Mouse (Mus musculus) heart, embryonic 14.5 days (tissue): ENCODE measurements around the gene Ptgs1. TPM values are rescaled to one million over a fixed set of nuclear protein-coding genes. Genes with fewer than 3 reads are reported as not detected.

Experiments used
- ATAC-seq: fragments of 200-750 bp; cut with Nextera tagmentation; 2 replicates; pipeline ENCODE4 v1.8.0; 2017; ENCODE audit warnings: low read depth, moderate TSS enrichment; ENCODE audit not compliant: insufficient number of reproducible peaks, insufficient read depth, low FRiP score
- H3K27ac ChIP-seq, 2 experiments: fragments of 200-500 bp in 1 of 2; fragments of 300-500 bp in 1 of 2; sonication (generic) in 1 of 2; replicated peaks in 1 of 2; 2 replicates each; pipeline ENCODE4 v1.5.1; 2012 to 2014; ENCODE audit warnings: low read depth in 2 of 2, low read length in 2 of 2, control low read depth in 1 of 2, mild to moderate bottlenecking in 1 of 2, mixed read lengths in 1 of 2; ENCODE audit not compliant: control insufficient read depth in 1 of 2, insufficient read depth in 1 of 2
- H3K27me3 ChIP-seq: fragments of 300-500 bp; sonication (generic); 2 replicates; pipeline ENCODE4 v1.6.1; 2014; ENCODE audit warnings: mild to moderate bottlenecking, low read length, control low read depth; ENCODE audit not compliant: control insufficient read depth, insufficient read depth
- H3K36me3 ChIP-seq: fragments of 300-500 bp; sonication (generic); 2 replicates; pipeline ENCODE4 v1.6.1; 2014; ENCODE audit warnings: mild to moderate bottlenecking, control low read depth, low read length, mixed read lengths; ENCODE audit not compliant: control insufficient read depth, insufficient read depth
- H3K4me1 ChIP-seq, 2 experiments: fragments of 200-500 bp in 1 of 2; fragments of 300-500 bp in 1 of 2; sonication (generic) in 1 of 2; 2 replicates each; pipeline ENCODE4 v1.6.1; 2012 to 2014; ENCODE audit warnings: low read length in 2 of 2, control low read depth in 1 of 2, mixed read lengths in 1 of 2; ENCODE audit not compliant: control insufficient read depth in 2 of 2, insufficient read depth in 2 of 2
- H3K4me2 ChIP-seq: fragments of 300-500 bp; sonication (generic); 2 replicates; pipeline ENCODE4 v1.6.1; 2014; ENCODE audit warnings: mild to moderate bottlenecking, low read length
- H3K4me3 ChIP-seq, 2 experiments: fragments of 200-500 bp in 1 of 2; fragments of 300-500 bp in 1 of 2; sonication (generic) in 1 of 2; 2 replicates each; pipeline ENCODE4 v1.5.1; 2012 to 2014; ENCODE audit warnings: low read length in 2 of 2, mild to moderate bottlenecking in 2 of 2, control low read depth in 1 of 2, low read depth in 1 of 2, moderate library complexity in 1 of 2; ENCODE audit not compliant: control insufficient read depth in 1 of 2, insufficient read depth in 1 of 2
- H3K9ac ChIP-seq: fragments of 300-500 bp; sonication (generic); 2 replicates; pipeline ENCODE4 v1.6.1; 2014; ENCODE audit warnings: mild to moderate bottlenecking, low read length
- H3K9me3 ChIP-seq: fragments of 300-500 bp; sonication (generic); 2 replicates; pipeline ENCODE4 v1.6.1; 2016; ENCODE audit warnings: low read length, control low read depth; ENCODE audit not compliant: control insufficient read depth
- WGBS: fragments of 180-500 bp; shearing (Covaris S2); extraction: QIAGEN DNeasy Blood & Tissue Kit; methylation state at CpG from one replicate; pipeline ENCODE4 v1.1.7; 2014; 5-methylcytosine and 5-hydroxymethylcytosine counted together
- polyA plus RNA-seq: library from polyadenylated mRNA; unstranded; fragments of >200 nt; fragmentation: Nextera tagmentation; extraction: Ambion mirVana; gene quantifications from 2 replicates; pipeline ENCODE4 v1.2.1, GENCODE M21; 2014

Ptgs1 gene
- polyA plus RNA-seq, 1 experiment from 2014 or later: 31.0 TPM

- Histone ChIP-seq H3K27ac (peak overlapping the region in 1 of 2 experiments; percentile 70; a peak in 2 of 4 replicates), H3K4me1 (peaks cover 31 to 37% of the 10 kb centered on the region in 2 experiments), H3K4me3 (no peak overlapping the region), H3K9me3 (no peaks in the 10 kb centered on the region), H3K27me3 (no peaks in the 10 kb centered on the region), H3K36me3 (peaks cover 10% of the 10 kb centered on the region; the same call in 1 of the 2 replicates), H3K9ac (no peak overlapping the region), H3K4me2 (no peak overlapping the region)
- WGBS: 66% methylated on average over 5 of the region's 5 CpGs
- ATAC-seq: no peak
These were observed 6.7 kb downstream of the Ptgs1 start for GRCm38 (mm10) chr2:36236889-36237288.

DNA sequence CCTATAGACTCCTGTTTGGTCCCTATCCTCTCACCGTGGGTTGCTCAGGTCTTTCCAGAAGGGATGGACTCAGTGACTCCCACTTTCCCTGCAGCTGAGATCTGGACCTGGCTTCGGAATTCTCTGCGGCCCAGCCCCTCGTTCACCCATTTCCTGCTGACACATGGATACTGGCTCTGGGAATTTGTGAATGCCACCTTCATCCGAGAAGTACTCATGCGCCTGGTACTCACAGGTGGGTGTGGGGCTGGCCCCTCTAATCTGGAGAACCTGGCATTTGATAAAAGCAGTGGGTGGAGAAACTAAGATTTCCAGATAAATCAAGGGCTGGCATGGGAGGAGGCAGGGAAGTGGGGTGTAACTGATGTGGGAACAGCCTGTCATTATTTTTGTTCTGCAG lies 7.3 kb downstream of the Ptgs1 start:
- Histone ChIP-seq H3K36me3 (peaks cover 11% of the 10 kb centered on the region; the same call in 1 of the 2 replicates), H3K4me1 (peaks cover 30 to 37% of the 10 kb centered on the region in 2 experiments), H3K4me2 (no peak overlapping the region), H3K9ac (no peak overlapping the region), H3K27ac (no peak overlapping the region), H3K9me3 (no peaks in the 10 kb centered on the region), H3K27me3 (no peaks in the 10 kb centered on the region), H3K4me3 (no peak overlapping the region)
- 78% methylated on average over 6 of the region's 6 CpGs for WGBS
- no peak for ATAC-seq

DNA sequence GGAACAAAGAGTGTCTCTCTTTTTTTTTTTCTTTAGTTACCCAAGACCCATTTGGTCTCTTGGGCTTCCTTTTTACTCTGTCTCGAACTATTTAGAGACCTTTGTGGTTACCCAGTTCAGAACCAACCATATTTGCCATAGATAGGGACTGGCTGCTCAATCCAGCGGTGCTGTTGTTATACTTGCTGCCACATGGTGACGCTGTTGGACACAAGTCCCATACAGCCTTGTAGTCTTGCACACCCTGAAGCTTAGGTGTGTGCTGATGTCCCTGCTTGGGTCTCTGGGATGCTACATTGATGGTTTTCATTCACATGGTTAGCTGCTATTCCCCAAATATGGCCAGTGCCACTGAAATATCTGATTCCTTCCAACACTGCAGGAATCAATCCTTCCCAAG lies 8.2 kb downstream of the Ptgs1 start:
- 67% methylated on average over 3 of the region's 3 CpGs for WGBS
- no peak overlapping the region for H3K4me2 ChIP-seq
- no peak overlapping the region for H3K27ac ChIP-seq
- peaks cover 30 to 37% of the 10 kb centered on the region in 2 experiments for H3K4me1 ChIP-seq
- H3K36me3 ChIP-seq: peaks cover 16% of the 10 kb centered on the region
- H3K9me3 ChIP-seq: no peaks in the 10 kb centered on the region
- H3K4me3 ChIP-seq: no peak overlapping the region
- ATAC-seq: no peak
- no peaks in the 10 kb centered on the region for H3K27me3 ChIP-seq
- H3K9ac ChIP-seq: no peak overlapping the region

DNA sequence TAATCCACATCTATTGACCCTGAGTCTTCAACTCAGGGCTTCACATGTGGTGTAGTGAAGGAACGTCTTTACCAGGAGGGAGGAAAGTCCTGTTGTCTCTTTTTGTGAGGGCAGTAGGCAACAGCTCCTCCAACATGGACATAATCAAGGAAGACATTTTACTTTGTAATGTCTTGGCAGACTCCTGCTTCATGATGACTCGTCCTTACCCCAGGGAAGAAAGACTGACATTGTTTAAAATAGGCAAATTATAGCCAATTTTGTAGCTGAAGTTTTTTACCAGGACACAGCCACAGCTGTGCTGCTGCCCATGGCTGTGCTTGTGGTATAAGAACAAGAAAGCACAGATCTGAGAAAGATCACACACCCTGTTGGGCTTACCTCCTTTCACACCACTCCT lies 8.7 kb downstream of the Ptgs1 start:
- Histone ChIP-seq H3K4me3 (no peak overlapping the region), H3K9ac (no peak overlapping the region), H3K4me2 (no peak overlapping the region), H3K27ac (no peak overlapping the region), H3K9me3 (no peaks in the 10 kb centered on the region), H3K27me3 (no peaks in the 10 kb centered on the region), H3K36me3 (peaks cover 16% of the 10 kb centered on the region), H3K4me1 (peaks cover 30 to 35% of the 10 kb centered on the region in 2 experiments)
- no peak for ATAC-seq
- WGBS: 77% methylated on average over 2 of the region's 2 CpGs

- WGBS: 84% methylated on average over 13 of the region's 13 CpGs
- no peak overlapping the region for H3K4me3 ChIP-seq
- H3K27me3 ChIP-seq: no peaks in the 10 kb centered on the region
- H3K27ac ChIP-seq: no peak overlapping the region
- 0 out of 4 replicates have a peak, but pooled peaks cover 0 to under 1% of the 10 kb centered on the region in 2 experiments for H3K4me1 ChIP-seq
- no peaks in the 10 kb centered on the region for H3K9me3 ChIP-seq
- H3K9ac ChIP-seq: no peak overlapping the region
- no peak for ATAC-seq
- H3K4me2 ChIP-seq: no peak overlapping the region
- peaks cover 26% of the 10 kb centered on the region for H3K36me3 ChIP-seq
These were observed 12.3 kb downstream of the Ptgs1 start for GRCm38 (mm10) chr2:36242514-36242913.

- H3K4me2 ChIP-seq: no peak overlapping the region
- no peaks in the 10 kb centered on the region for H3K27me3 ChIP-seq
- no peak for ATAC-seq
- H3K4me3 ChIP-seq: no peak overlapping the region
- no peaks in the 10 kb centered on the region for H3K4me1 ChIP-seq
- no peak overlapping the region for H3K9ac ChIP-seq
- 78% methylated on average over 9 of the region's 9 CpGs for WGBS
- H3K36me3 ChIP-seq: peaks cover 26% of the 10 kb centered on the region
- no peaks in the 10 kb centered on the region for H3K9me3 ChIP-seq
- no peak overlapping the region for H3K27ac ChIP-seq
These were observed 13.2 kb downstream of the Ptgs1 start for GRCm38 (mm10) chr2:36243296-36243891.

GRCm38 (mm10) chr2:36243892-36244309 lies 13.7 kb downstream of the Ptgs1 start:
- Histone ChIP-seq H3K9ac (no peak overlapping the region), H3K36me3 (peaks cover 26% of the 10 kb centered on the region), H3K27me3 (no peaks in the 10 kb centered on the region), H3K4me3 (no peak overlapping the region), H3K4me1 (no peaks in the 10 kb centered on the region), H3K9me3 (no peaks in the 10 kb centered on the region), H3K4me2 (no peak overlapping the region), H3K27ac (no peak overlapping the region)
- ATAC-seq: no peak
- WGBS: 39% methylated on average over 5 of the region's 5 CpGs

GRCm38 (mm10) chr2:36244705-36245104 lies 14.5 kb downstream of the Ptgs1 start:
- Histone ChIP-seq H3K36me3 (peaks cover 22% of the 10 kb centered on the region), H3K27me3 (no peaks in the 10 kb centered on the region), H3K4me2 (no peak overlapping the region), H3K27ac (no peak overlapping the region), H3K9ac (no peak overlapping the region), H3K9me3 (no peaks in the 10 kb centered on the region), H3K4me3 (no peak overlapping the region), H3K4me1 (no peaks in the 10 kb centered on the region)
- ATAC-seq: no peak
- WGBS: 73% methylated on average over 3 of the region's 3 CpGs
